Mouse (Mus musculus) CH12.LX (cell line): Measurements from ENCODE around the gene Stk39. TPM values are rescaled to one million over a fixed set of nuclear protein-coding genes. Genes with fewer than 3 reads are reported as not detected.

ENCODE experiments used
- DNase-seq: peaks from one replicate; pipeline ENCODE4 v3.0.0-alpha.2; 2013; ENCODE audit errors: extremely low read depth
- H3K27ac ChIP-seq: 2 replicates; pipeline ENCODE4 v1.5.1; 2012; ENCODE audit warnings: low read depth, mild to moderate bottlenecking, control low read depth, moderate library complexity; ENCODE audit not compliant: insufficient read depth
- H3K27me3 ChIP-seq: replicated peaks from 2 replicates; pipeline ENCODE3; 2012; ENCODE audit warnings: inconsistent platforms
- H3K36me3 ChIP-seq, 2 experiments: replicated peaks in 1 of 2; 2 replicates each; pipeline versions ENCODE3 to v1.6.1; 2012; ENCODE audit warnings: inconsistent platforms in 1 of 2, low read length in 1 of 2, mild to moderate bottlenecking in 1 of 2, mixed read lengths in 1 of 2, moderate library complexity in 1 of 2; ENCODE audit not compliant: control insufficient read depth in 1 of 2, insufficient read depth in 1 of 2
- H3K4me1 ChIP-seq, 2 experiments: 2 replicates each; pipeline ENCODE4 v1.6.1; 2012; ENCODE audit warnings: inconsistent platforms in 1 of 2, moderate library complexity in 1 of 2; ENCODE audit not compliant: insufficient read depth in 2 of 2, control insufficient read depth in 1 of 2
- H3K4me2 ChIP-seq: 2 replicates; pipeline ENCODE4 v1.6.1; 2012; ENCODE audit warnings: low read depth, mild to moderate bottlenecking, control low read depth; ENCODE audit not compliant: poor library complexity, insufficient read depth, severe bottlenecking
- H3K4me3 ChIP-seq, 3 experiments: fragments of 150-350 bp in 1 of 3; sonication (generic) in 1 of 3; replicated peaks in 1 of 3; 2 replicates each; pipeline versions ENCODE3 to v1.5.1; 2011 to 2012; ENCODE audit warnings: low read depth in 2 of 3, low read length in 2 of 3, mild to moderate bottlenecking in 2 of 3, moderate library complexity in 2 of 3, control low read depth in 1 of 3, improper control_type of control experiment in 1 of 3, inconsistent platforms in 1 of 3, mixed read lengths in 1 of 3; ENCODE audit not compliant: poor library complexity in 1 of 3
- H3K79me2 ChIP-seq: replicated peaks from 2 replicates; pipeline ENCODE4 v1.6.1; 2012; ENCODE audit warnings: mild to moderate bottlenecking, moderate library complexity; ENCODE audit not compliant: control insufficient read depth, poor library complexity, insufficient read depth, severe bottlenecking; ENCODE audit errors: extremely low read depth
- H3K9ac ChIP-seq: 2 replicates; pipeline ENCODE4 v1.6.1; 2012; ENCODE audit warnings: low read depth, mild to moderate bottlenecking, control low read depth, moderate library complexity; ENCODE audit not compliant: insufficient read depth
- H3K9me3 ChIP-seq: replicated peaks from 2 replicates; pipeline ENCODE3; 2012; ENCODE audit warnings: low read length, inconsistent platforms, mixed read lengths
- CHD1 ChIP-seq: IDR thresholded peaks from 2 replicates; pipeline ENCODE4 v1.6.1; 2012; ENCODE audit warnings: low read depth, low read length, improper control_type of control experiment, inconsistent platforms
- ELF1 ChIP-seq: IDR thresholded peaks from 2 replicates; pipeline ENCODE4 v1.6.1; 2014; ENCODE audit warnings: low read depth, mild to moderate bottlenecking, inconsistent platforms, low read length, improper control_type of control experiment
- EP300 ChIP-seq: IDR thresholded peaks from 2 replicates; pipeline ENCODE4 v1.6.1; 2011; ENCODE audit warnings: low read length, improper control_type of control experiment
- GABPA ChIP-seq: IDR thresholded peaks from 2 replicates; pipeline ENCODE4 v1.6.1; 2012; ENCODE audit warnings: low read depth, low read length, improper control_type of control experiment, inconsistent platforms; ENCODE audit not compliant: insufficient replicate concordance
- HCFC1 ChIP-seq: IDR thresholded peaks from 2 replicates; pipeline ENCODE4 v1.6.1; 2012; ENCODE audit warnings: low read depth, mild to moderate bottlenecking, inconsistent platforms, low read length, improper control_type of control experiment
- IRF4 ChIP-seq: IDR thresholded peaks from 2 replicates; pipeline ENCODE4 v1.6.1; 2014; ENCODE audit warnings: low read depth, mild to moderate bottlenecking, inconsistent platforms, low read length, improper control_type of control experiment
- JUN ChIP-seq: IDR thresholded peaks from 2 replicates; pipeline ENCODE4 v1.6.1; 2011; ENCODE audit warnings: low read depth, mild to moderate bottlenecking, low read length, improper control_type of control experiment, moderate library complexity; ENCODE audit not compliant: insufficient read depth
- JUND ChIP-seq: conservative IDR thresholded peaks from 2 replicates; pipeline ENCODE4 v1.6.1; 2011; ENCODE audit warnings: low read depth, low read length, improper control_type of control experiment
- KAT2A ChIP-seq: IDR thresholded peaks from 2 replicates; pipeline ENCODE4 v1.6.1; 2012; ENCODE audit warnings: low read length, improper control_type of control experiment, inconsistent platforms; ENCODE audit not compliant: insufficient replicate concordance
- MAFK ChIP-seq: IDR thresholded peaks from 2 replicates; pipeline ENCODE4 v1.6.1; 2011; ENCODE audit warnings: low read length, improper control_type of control experiment; ENCODE audit not compliant: insufficient replicate concordance
- MXI1 ChIP-seq: IDR thresholded peaks from 2 replicates; pipeline ENCODE4 v1.6.1; 2011; ENCODE audit warnings: mild to moderate bottlenecking, low read depth, low read length, improper control_type of control experiment
- NELFE ChIP-seq: IDR thresholded peaks from 2 replicates; pipeline ENCODE4 v1.6.1; 2011; ENCODE audit warnings: low read depth, low read length, improper control_type of control experiment
- RAD21 ChIP-seq: IDR thresholded peaks from 2 replicates; pipeline ENCODE4 v1.6.1; 2011; ENCODE audit warnings: low read depth, mild to moderate bottlenecking, low read length, improper control_type of control experiment, moderate library complexity
- RCOR1 ChIP-seq: conservative IDR thresholded peaks from 2 replicates; pipeline ENCODE4 v1.6.1; 2012; ENCODE audit warnings: low read depth, mild to moderate bottlenecking, inconsistent platforms, low read length, improper control_type of control experiment
- SMC3 ChIP-seq: IDR thresholded peaks from 2 replicates; pipeline ENCODE4 v1.6.1; 2011; ENCODE audit warnings: low read depth, low read length, improper control_type of control experiment
- USF1 ChIP-seq: IDR thresholded peaks from 2 replicates; pipeline ENCODE4 v1.6.1; 2014; ENCODE audit warnings: low read depth, mild to moderate bottlenecking, inconsistent platforms, low read length, improper control_type of control experiment
- USF2 ChIP-seq: conservative IDR thresholded peaks from 2 replicates; pipeline ENCODE4 v1.6.1; 2011; ENCODE audit warnings: low read depth, low read length, improper control_type of control experiment
- ZMIZ1 ChIP-seq: IDR thresholded peaks from 2 replicates; pipeline ENCODE4 v1.6.1; 2012; ENCODE audit warnings: low read depth, mild to moderate bottlenecking, inconsistent platforms, low read length, improper control_type of control experiment
- dilution Hi-C: fragments of 300-500 bp; cut with MboI; formaldehyde crosslinking; loops from 2 replicates; pipeline ENCODE4 v1.14.3; 2020; ENCODE audit warnings: low sequenced_read_pairs; ENCODE audit not compliant: extremely low pct_unique_long_range_greater_than_20kb, extremely low pct_ligation_motif_present
- in situ Hi-C: fragments of 300-500 bp; cut with MboI; formaldehyde crosslinking; loops from 3 replicates; pipeline ENCODE4 v1.14.3; 2019; ENCODE audit warnings: low sequenced_read_pairs, low pct_ligation_motif_present, low pct_unique_long_range_greater_than_20kb, mixed read lengths
- polyA plus RNA-seq: library from polyadenylated mRNA; unstranded; fragments of >175 nt; gene quantifications from 2 replicates; pipeline ENCODE4 v1.2.1, GENCODE M21; 2012; ENCODE audit warnings: low read depth; ENCODE audit not compliant: insufficient read length
- total RNA-seq, 2 experiments: library from RNA; depleted of rRNA; stranded (reverse); fragments of 300-350 nt in 1 of 2; fragments of >200 nt in 1 of 2; gene quantifications; 2 replicates each; pipeline ENCODE4 v1.2.3; 2012 to 2014

Stk39 gene
- total and polyA plus RNA-seq, 3 experiments, result not detected

DNA sequence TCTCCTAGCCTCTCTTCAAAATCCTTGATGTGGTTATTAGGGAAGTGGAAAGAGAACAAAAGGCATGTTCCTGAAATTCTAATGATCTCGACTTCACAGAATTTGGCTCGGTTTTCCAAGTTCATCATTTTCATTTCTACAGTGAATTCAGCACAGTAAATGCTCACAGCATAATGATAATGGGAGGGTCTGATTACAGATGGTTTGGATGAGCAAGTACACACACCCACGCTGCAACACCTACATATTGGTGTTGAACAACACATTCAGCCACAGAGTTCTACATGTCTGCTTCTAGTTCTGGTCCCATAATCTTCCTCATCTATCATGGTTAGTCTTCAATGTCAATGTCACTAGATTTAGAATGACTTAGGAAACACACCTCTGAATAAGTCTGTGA is 190.5 kb downstream of the Stk39 start:
- no peaks in the 10 kb centered on the region for H3K27me3 ChIP-seq
- peaks cover 64% of the 10 kb centered on the region for H3K9me3 ChIP-seq
- TF ChIP-seq ZMIZ1 (no peak), IRF4 (no peak), KAT2A (no peak), MXI1 (no peak), CHD1 (no peak), RCOR1 (no peak), JUN (no peak), EP300 (no peak), USF2 (no peak), JUND (no peak), USF1 (no peak)
- H3K4me1 ChIP-seq, result no peaks in the 10 kb centered on the region
- in situ Hi-C loops (no loop called here), dilution Hi-C loops (no loop called here)
- no peaks in the 10 kb centered on the region for H3K79me2 ChIP-seq
- no peak overlapping the region for H3K9ac ChIP-seq
- H3K36me3 ChIP-seq, result no peaks in the 10 kb centered on the region
- H3K4me2 ChIP-seq, result no peak overlapping the region
- H3K27ac ChIP-seq, result no peak overlapping the region
- DNase-seq, result no peak
- no peak overlapping the region for H3K4me3 ChIP-seq

DNA sequence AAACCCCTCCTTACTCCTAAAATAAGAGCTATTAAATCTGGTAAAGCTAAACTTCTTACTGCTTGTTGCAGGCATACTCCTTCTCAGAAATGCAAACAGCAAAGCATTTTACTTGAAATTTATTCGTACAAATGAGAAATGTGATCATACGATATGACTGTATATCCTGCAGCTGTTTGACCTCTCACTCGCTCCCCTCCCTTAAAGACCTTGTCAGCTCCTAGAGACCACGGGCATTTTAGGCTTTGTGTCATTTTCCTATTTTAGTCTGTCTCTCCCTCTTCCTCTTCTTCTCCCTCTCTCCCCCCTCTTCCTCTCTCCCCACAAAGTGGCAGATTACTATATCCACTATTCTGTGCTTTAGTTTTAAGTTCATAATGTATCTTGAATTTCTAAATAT is 200.8 kb downstream of the Stk39 start:
- TF ChIP-seq RAD21 (no peak), HCFC1 (no peak), GABPA (no peak), IRF4 (no peak), NELFE (no peak), ELF1 (no peak), MAFK (no peak), SMC3 (no peak)
- no peak for DNase-seq
- H3K36me3 ChIP-seq, result no peaks in the 10 kb centered on the region
- no peaks in the 10 kb centered on the region for H3K27me3 ChIP-seq
- H3K9ac ChIP-seq, result no peak overlapping the region
- H3K9me3 ChIP-seq, result peaks cover 64% of the 10 kb centered on the region
- no peaks in the 10 kb centered on the region for H3K79me2 ChIP-seq
- H3K4me3 ChIP-seq, result no peak overlapping the region
- in situ Hi-C loops (no loop called here), dilution Hi-C loops (no loop called here)
- H3K4me2 ChIP-seq, result no peak overlapping the region
- no peaks in the 10 kb centered on the region for H3K4me1 ChIP-seq
- no peak overlapping the region for H3K27ac ChIP-seq
